Mouse (Mus musculus): ENCODE results near the gene Slc13a3.

Gene Slc13a3

DNA sequence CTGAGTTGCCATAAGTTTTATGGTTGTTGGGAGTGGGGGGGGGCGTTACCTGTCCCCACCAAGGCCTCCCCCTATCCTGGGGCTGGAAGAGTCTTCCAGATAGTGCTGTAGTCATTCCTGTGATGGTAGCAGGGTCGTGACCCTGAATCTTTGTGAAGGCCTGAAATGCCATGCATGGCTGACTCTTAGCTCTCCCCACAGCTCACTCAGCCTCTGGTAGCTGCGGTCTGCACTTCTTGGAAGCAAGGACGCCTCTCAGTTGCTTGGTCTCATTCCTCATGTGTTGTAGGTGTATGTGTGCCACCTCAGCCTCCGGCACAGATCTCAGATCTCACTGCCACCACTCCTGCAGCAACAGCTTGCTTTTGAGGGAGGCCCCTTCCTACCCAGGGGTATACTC is 2.8 kb upstream of the Slc13a3 start:
- no peak for DNase-seq

DNA sequence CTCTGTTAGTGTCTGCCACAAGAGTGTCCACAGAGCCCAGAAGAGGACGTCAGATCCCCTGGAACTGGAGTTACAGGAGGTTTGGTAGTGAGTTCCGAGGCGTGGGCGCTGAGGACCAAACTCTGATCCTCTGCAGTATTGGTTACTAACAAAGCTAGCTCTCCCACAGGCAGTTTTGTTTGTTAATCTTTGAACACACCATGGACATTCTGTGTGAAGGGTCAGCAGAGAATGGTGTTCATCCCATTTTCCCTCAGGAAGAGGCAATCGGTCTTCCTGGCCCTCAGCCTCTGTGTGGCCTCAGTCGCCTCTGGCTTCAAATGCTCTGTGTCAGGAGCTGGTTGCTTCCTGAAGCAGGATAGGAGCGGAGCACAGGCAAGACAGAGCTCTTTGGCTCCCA is 2.4 kb upstream of the Slc13a3 start:
- no peak for DNase-seq

DNA sequence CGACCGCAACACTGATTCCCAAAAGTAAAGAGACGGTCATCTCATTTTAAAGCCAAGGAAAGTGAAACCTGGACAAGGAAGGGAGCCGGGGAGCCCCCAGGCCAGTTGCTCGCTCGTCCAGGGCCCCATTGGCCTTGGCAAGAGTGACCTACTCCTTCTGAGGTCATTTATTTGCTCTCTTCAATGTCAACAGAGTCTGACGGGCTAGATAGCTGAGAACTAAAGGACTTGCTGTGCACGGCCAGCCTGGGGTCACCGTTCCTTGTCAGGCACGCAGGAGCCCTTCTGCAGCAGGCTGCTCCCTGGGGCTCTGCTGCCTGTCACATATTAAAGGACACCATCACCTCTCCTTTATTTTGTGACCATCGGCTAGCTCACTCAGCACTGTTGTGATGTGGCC is 1.1 kb downstream of the Slc13a3 start:
- DNase-seq, result no peak

DNA sequence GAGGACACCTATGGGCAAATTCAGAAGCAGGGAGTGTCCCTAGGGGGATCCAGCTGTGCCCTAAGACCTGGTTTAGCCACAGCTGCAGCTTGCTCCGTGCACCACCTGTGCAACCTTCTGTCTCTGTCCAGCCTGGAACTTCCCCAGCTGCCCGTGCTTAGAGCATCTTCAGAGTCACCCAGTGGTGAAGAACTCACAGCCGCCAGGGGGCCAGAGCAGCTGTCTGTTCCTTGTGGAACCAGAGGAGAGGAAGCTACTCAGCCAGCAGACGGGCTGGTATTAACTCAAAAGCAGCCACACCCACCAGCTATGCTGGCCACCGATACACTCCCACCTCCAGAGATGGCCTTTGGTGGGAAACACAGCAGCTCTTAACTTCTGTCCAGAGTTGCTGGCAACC is 2.9 kb downstream of the Slc13a3 start:
- DNase-seq, result no peak

DNA sequence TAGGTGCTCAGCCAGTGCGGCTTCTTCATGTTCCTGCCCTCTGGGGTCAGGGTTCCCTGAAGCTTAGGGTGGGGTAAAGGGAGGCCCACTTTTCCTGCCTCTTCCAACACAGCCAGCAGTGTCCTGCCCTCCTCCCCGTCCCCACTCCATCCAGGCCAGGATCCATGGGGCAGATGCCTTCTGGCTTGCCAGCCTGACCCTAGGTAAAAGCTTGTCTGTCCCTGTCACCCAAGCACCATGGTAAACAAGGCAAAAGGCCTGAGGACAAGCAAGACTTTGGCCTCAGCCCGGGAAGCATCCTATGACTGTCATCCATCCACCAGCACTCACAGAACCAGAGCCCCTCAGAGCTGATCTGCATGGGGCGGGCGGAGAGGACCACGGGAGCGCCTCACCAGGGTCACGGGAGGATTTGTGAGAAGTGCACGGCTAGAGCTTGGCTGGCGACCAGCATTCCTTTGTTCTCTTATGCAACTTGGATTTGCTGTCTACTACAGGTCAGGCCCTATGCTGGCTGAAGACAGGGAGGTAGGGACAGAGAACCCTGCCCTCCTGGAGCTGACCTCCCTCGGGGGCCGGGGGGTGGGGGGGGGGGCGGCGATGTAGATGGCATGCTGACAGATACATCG is 5.1 kb downstream of the Slc13a3 start:
- DNase-seq, result no peak

DNA sequence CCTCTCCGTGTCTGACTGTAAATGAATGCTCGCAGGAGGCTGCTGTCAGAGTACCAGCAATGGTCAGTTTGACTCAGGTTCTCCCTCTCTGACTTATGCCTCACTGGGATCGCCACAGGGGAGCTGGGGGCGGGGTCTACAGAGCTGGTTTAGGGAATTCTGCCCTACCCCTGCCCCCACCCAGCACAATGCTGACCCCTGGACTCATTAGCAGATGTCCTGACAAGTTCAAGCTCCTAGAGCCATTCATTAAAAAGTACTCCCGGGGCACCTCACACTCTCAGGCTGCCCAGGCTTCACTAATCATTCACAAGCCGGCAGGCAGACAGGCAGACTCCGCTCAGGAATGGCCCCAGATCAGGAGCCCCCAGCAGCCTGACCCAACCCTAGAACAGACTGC is 13.4 kb downstream of the Slc13a3 start:
- no peak for DNase-seq

DNA sequence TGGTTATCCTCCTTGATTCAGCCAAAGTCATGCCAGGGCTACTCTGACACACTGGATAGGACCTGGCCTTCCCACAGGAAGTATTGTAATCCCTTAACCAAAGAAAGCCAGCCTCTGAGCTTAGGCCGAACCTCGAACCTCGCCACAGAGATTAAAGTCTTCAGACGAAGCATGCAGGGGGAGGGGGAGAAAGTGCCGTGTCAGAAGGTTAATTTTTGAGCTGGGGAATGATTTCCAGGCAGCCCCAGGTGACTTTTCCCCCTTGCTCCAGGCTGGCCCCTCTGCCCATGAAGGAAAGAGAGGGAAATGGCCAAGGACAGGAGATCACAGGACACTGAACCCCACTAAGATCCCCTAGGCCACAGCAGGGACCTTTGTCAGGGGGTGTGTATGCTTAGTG is 14.8 kb downstream of the Slc13a3 start:
- no peak for DNase-seq

DNA sequence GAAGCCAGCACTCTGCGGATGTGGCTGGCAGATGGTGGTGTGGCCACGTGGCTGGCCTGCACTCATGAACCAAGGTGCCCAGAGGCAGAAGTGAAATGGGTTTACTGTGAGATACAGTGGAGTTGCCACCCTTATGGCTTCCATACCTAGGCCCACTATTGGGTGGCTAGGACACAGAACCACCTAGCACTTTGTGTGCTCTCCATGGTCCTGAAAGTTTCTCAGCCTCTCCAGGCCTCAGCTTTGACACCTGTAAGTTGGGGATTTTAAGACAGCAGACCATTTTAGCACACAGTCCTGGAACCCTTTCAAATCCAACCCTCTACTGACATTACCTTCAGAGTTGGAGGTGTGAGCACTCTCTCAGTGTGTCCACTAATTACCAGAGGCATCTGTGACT is 16.3 kb downstream of the Slc13a3 start:
- no peak for DNase-seq

DNA sequence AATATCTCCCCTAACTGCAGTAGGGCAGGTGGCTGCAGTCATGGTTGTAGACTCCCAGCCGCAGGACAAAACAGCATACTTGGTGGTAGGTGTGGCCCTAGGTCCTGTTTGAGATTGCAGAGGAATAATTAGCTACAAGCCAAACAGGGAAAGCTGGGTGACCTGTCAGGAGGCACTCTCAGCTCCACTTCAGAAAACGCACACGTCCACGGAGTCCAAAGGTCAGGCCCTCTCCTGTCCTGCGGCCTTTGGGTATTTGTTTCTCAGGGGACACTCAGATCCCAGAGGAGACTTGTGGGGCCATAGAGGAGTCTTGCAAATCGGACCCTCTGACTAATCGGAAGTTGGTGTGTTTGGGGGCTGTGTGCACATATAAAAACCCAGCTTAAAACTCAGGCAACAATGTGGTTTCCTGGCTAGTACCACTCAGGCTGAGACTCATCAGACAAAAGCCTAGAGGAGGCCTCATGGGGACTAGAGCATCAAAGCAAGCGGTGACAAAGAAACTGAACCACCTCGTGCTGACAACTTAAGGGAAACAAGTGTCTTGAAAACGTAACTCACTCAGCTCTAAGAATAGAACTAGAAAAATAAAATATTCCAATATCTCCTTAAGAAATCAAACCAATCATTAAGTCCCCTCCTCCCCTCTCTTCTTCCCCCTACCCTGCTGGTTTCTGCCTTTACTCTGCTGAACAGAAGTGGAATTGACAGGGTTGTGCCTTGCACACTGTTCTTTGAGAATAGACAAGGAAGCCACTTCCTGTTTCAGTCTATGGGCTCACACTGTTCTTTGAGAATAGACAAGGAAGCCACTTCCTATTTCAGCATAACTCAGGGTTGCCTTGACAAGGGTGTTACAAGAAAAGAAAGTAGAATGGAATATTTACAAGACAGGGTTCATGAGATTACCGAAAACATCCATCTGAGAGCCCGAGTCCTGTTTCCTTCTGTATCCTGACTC is 20.0 kb downstream of the Slc13a3 start:
- DNase-seq, result no peak

DNA sequence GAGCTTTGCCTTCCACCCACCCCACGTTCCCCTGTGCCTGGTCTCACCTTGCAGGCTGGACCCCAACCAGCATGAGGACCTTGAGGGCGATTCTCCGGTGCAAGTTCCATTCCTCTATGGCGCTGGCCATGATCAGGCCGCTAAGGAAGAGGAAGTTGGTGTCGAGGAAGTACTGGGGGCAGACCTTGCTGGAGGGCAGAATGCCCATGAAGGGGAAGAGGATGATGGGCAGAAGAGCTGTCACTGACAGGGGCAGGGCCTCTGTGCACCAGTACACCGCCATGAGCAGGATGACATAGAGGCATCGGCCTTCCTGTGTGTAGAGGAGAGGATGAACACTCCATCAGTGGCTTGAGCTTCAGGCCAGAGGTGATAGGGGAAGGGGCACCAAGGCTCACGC is 24.6 kb downstream of the Slc13a3 start:
- no peak for DNase-seq

DNA sequence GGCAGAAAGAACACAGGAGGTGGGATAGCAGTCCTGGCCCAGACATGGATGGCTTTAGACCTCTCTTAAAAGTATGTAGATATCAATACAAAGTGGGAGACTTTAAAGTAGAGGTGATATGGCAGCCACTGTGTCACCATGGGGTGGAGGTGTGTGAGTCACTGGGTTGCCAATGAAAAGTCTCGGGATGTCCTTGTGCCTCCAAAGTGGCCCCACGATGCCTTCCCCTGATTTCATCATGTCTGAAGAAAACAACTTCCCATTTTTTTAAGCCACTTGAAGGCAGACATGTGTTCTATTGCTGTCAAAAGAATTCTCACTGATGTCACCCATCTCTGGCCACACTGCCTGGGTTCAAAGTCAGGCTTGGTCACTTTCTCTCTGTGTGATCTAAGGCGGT is 28.2 kb downstream of the Slc13a3 start:
- no peak for DNase-seq

DNA sequence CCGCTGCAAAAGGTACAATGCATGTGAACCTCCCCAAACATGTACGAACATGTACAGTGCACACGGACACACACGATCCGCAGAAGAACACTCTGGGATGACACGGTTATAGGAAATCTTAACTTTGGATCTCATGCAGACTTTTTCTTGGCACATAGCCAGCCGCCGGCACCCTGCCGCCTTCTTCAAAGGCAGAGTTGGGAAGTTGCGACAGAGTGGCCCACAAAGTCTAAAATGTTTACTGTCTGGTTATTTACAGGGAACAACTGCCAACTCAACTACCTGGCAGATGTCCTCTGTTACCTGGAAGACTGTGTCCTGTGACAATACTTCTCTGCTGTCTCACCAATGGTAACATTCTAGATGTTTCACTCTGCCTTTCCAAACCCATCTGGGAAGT is 30.0 kb downstream of the Slc13a3 start:
- DNase-seq, result peak in 1 of 2 experiments; percentile 21

DNA sequence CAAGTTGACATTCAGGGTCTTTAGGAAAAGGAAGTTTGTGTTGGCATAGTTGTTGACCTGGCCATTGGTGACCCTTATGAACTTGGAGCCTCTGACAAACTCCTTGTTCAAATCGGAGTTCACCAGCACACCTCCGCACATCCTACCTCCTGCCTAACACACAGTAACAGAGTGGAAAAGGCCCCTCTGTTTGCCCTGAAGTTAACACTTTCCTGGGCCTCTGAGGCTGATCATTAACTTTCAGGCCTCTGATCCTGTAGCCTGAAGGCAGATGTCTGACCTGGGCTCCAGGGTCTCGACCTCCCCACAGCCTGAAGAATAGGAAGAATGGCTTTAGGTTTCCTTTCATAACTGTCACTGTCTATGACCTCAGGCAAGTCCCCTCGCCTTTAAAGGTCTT is 31.4 kb downstream of the Slc13a3 start:
- DNase-seq, result no peak

DNA sequence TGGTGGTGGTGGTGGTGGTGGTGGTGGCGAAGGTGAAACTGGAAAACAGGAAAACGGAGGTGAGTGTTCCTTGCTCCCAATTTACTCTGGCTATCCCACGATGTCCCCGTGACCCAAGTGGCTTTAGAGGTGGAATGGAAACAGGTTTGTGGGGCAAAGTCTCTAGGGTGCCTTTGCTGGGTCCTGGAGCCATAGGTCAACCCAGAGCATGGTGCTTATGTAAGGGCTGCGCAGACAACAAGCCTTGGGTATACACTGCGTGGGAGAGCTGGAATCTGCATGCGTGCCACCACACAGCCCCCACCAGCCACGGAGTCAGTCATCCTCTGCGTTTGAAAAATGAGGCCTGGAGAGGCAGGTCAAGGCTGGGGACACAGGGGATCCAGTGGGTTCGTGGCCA is 33.4 kb downstream of the Slc13a3 start:
- DNase-seq, result no peak

DNA sequence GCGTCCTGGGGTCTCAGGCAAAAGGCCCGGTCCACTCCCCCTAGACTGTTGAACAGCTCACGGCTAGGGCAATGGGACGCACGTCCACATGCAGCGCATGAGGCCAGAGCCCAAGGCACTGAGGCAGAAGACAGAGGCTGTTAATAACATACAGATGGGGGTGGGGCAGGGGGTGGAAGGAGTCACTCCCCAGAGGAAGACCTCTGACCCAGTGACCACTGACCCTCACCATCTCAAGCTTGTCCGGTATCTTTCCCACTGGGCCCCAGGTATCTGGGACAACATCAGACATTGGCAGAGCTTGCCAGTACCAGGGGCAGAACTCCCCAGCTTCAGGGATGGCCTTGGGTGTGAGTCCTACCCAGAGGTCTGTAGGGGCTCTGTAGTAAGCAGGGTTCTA is 34.1 kb downstream of the Slc13a3 start:
- DNase-seq, result no peak

DNA sequence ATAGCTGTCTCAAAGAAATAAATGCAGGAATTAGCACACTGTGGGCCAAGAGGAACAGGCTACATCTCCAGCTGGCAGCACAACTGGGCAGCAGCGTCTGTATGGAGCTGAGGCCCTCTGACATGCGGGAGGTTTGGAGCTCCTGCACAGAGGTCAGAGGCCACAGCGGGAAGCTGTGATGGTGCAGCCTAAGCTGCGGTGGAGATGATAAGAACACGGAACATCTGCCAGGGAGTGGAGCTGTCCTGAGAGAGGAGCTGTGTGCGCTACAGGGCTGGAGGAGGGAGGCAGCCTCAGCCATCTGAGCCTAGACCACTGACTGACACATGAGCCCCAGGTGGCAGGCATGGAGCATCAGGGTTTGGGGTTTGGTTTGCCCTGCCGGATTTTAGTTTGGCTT is 44.3 kb downstream of the Slc13a3 start:
- no peak for DNase-seq

DNA sequence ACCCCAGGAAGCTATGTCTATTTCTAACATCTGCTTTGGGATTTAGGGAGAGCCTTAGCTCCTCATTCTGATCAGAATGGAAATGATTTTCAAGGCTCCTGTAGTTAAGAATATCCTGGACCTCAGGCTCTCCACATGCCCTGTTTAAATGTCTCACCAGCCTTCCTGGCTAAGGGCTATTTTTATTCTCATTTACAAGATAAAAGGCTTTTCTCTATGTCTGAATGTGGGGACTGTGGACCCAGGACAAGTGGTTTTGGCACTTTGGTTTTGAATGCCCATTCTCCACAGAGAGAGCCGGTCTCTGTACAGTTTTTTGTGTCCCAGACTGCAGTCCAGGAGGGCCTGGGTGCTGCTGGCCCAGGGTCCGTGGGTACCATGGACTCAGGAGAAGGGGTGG is 52.8 kb downstream of the Slc13a3 start:
- no peak for DNase-seq

DNA sequence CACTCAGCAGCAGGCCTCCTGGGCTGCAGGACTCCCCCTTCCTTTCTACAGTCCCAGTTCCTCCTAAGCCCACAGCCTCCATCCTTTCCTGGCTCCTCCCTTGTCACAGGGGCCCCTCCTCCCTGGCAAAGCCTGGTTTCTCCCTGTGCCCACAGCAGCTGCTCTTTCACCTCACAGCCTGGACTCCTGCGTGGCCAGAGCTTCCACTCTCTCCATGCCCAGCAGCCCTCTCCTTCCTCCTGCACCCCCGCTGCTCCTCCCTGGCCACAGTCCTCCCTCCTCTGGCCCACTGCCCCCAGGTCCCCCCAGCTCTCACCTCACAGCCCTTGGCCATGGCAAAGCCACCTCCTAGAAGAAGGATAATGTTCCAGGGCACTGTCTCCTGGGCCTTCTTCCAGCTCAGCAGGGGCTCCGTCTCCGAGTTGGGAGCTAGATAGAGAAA is 53.3 kb downstream of the Slc13a3 start:
- peak; percentile 56 to 72 for DNase-seq

DNA sequence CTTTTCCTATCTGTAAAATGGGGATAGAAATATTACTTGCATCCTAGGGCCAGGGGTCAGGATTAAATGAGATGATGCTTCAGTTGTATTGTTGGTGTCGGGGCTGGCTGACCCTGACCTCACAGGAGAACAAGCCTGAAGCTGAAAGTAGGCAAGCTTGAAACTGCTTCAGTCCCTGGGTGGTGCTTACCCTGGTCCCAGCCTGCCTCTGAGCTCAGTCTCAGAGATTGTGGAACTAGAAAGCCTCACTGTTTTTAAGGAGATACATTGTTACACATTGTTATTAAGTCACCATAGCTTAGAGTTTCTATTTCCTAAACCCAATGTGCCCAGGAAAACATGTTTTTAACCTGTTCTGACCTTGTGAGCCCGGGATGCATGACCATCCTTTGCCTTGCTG is 54.5 kb downstream of the Slc13a3 start:
- DNase-seq, result no peak

DNA sequence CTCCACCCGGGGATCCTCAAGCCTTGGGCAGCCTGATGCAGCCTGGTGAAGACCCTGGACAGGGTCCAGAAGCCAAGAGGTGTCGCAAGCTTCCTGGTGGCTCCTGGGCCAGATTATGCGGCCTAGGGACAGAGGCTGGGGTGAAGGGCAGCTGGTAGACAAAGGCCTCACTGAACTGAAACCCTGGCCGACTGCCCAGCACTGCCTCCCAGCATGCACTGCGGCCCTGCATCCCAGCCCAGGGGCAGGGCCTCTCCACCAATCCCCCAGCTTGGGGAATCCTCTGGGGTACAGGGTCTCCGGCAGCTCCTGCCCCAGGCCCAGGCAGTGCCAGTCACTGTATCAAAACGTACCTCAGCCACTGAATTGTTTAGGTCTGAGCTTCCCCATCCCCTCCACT is 55.7 kb downstream of the Slc13a3 start:
- DNase-seq, result peak; percentile 51 to 73

DNA sequence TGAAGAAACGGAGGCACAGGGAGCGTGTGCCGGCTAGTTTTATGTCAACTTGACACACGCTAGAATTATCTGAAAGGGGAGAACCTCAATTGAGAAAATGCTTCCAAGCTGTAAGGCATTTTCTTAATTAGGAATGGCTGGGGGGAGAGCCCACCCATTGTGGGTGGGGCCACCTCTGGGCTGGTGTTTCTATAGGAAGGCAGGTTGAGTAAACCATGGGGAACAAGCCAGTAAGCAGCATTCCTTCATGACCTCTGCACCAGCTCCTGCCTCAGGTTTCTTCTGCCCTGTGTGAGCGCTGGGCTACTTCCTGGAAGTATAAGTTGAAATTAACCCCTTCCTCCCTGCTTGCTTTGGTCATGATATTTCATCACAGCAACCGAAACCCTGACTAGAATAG is 57.2 kb downstream of the Slc13a3 start:
- DNase-seq, result no peak

DNA sequence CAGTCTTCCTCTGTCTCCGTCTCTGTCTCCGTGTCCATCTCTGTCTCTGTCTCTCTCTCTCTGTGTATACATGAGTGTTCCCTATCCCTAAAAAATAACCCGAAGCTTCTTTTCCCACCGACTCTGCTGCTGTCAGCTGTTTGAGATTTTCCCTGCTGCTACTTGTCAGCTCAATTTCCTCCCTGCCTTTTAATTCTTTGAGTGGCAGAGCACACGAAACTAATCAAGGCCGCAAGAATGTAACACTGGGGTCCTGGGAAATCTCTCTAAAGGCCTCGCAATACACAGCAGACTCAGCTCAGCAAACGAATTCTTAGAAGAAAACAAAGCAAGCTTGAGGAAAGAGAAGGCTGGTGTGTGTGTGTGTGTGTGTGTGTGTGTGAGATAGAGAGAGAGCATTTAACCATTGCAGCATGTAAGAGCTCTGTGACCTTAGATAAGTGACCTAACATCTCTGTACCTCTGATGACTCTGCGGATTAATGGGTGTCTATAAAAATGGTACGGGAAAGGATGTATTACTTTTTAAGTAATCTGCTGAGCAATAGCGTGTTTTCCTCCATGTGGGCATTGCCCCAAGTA is 57.8 kb downstream of the Slc13a3 start:
- DNase-seq, result no peak

DNA sequence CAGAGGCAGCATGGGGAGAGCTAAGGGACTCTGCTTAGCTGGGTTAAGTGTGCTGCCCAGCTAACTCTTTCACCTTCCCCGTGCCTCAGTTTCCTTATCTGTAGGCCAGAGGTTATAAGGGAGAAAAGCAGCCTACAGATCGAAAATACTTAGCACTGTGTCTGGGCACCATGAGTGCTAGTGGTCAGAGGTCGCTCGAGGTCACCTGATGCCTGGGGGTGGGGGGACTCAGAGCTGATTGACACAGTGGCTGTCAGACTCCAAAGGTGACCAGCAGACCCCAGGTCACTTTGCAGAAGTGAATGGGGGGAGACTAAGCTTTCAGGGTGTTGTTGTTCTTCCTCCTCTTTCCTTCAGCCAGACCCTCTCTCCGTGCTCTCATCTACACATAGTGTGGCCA is 58.7 kb downstream of the Slc13a3 start:
- DNase-seq, result no peak

DNA sequence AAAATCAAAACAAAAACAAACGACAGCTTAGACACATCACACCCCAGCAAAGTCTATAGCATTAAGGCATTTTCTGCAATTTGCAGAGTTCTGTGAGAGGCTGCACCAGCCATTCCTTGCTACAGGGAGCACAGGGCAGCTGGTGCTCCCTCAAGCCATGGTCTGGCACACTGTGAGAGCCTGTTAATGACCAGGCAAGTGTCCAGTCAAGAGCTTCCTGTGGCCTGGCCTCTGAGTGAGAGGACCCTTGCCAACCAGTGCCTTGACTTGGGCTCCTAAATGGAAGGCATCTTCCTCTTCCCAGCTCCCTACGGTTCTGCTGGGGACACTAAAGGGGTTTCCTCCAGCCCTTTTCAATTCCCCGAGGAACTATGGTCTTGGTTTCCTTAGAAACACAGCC is 59.1 kb downstream of the Slc13a3 start:
- DNase-seq, result peak; percentile 62 to 73
